Mouse (Mus musculus): ENCODE measurements around the gene Mkks. TPM values are rescaled to one million over a fixed set of nuclear protein-coding genes. Genes with fewer than 3 reads are reported as not detected.

Gene Mkks
- total RNA-seq, 2 experiments from 2014 or later, result 5.9 to 25.6 TPM

DNA sequence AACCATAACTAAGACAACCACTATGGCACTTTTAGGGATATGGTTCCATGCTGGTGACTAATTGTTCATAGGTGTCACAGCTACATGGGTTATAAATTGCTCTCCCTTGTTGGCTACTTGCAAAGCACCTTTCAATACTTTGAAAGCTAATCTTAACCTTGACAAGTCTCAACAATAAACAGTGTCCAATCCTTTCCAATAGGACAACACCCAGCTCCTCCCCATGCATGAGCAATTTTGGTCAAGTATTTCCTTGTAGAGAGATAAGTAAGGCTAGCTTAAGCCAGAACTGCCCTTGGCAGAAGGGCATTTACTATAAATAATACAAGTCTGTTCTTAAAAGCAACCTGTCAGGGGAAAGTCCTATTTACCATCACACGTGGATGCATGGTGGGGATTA, 53.2 kb downstream of the Mkks start:
- ATAC-seq (ENCODE audit: poor library complexity, severe bottlenecking), result no peak

DNA sequence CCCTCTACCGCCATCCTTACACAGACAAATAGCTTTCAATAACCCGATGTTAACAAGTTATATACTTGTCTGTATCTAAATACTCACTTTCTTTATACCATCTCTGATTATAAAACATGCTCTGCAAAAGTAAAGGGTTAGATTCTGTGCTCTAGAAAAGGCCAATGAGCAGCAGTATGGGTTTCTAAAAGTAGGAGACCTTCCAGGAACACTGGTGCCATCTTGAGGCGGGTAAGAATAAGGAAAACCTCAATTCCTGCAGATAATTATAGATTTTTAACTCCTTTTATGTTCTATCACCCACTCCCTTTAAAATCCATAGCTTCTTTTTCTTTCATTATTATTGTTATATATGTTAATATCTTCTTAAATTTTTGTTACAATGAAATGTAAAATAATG, 55.3 kb downstream of the Mkks start:
- no peak for ATAC-seq (ENCODE audit: poor library complexity, severe bottlenecking)

DNA sequence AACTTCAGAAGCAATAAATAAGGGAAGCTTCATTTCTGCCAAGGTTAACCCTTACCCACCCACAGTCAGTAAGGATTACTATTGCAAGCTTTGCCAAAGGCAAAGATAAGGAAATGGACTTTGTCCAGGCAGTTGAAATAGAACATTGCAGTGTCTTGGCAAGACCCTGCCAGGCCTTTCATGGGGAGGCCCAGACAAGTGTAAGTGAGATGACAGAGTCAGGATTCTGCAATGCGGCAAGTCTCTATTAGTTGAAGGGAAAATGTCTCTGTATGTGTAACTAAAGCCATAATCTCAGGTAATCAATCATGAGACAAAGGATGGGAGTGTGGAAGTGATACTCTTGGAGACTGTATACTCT, 56.5 kb downstream of the Mkks start:
- ATAC-seq (ENCODE audit: poor library complexity, severe bottlenecking), result no peak

DNA sequence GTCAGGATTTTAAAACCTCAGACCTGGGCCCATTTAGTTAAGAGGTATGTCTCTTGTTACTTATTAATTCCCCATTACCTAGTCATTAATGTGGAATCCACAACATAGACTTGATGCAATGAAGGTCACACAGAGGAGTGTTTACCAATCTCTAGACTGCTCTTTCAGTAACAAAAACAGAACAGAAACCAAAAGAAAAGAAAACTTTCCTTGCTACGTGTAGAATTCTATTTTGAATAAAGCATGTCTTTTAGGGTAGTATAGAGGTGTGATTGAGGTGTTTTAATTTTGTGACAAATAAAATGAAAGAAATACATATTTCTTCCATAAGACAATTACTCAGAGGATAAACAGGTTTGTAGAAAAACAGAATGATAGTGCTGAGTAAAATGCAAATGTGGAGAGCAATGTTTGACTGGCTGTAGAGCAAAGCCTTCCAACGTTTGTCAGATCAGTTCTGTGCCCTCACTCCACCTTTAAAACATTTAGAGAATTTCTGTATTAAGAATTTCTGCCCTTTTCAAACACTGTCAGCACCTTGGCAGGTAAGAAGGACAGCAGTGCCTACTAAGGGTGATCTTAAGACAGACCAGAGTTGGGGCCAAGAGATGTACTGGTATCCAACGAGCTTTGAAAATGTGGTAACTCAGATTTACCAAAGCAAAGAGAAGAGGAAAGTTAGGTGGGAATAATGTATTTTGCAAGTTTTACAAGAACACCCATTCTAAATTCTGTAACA, 57.0 kb downstream of the Mkks start:
- ATAC-seq (ENCODE audit: poor library complexity, severe bottlenecking), result no peak

DNA sequence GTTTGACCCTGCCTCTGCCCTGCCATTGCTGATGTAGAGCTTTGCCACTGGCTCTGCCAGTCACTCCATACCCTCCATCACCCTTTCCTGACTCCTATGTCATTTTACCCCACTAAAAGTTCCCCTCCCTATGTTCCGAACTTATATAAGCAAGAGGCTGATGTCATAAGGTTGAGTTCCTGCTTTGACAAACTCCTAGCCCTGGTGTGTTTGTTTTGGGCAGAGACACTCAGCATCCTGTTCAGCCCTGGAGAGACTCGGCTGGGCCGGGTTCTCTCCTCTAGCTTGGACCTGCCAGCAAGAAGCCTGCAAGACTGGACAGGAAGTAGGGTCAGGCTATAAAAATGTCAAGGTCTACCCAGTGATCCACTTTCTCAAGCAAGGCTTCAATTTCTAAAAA, 58.3 kb downstream of the Mkks start:
- ATAC-seq (ENCODE audit: poor library complexity, severe bottlenecking), result no peak

DNA sequence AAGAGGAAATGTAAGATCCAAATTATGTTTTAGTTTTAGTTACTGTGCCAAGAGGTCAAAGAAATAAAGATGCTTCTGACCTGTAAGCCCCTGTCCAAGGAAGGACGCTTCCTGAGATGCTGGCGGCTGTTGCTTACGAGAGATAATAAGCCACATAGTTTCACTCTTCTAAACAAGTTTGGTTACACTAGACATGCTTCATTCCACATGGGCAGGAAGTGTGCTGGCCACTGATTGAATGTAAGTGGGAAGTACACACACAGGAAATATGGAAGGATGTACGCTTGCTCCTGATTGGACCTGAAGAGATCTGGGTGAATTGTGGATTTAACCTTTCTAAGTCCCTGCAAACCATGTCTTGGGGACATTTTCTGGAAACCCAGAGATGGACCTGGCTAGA, 63.6 kb downstream of the Mkks start:
- no peak for ATAC-seq (ENCODE audit: poor library complexity, severe bottlenecking)

Other genes with a start within 250 kb of the Mkks start
- not detected in 2 replicates for gene Snap25, start 177.9 kb downstream of the Mkks start, total RNA-seq (2015)
- gene Snap25, start 177.9 kb downstream of the Mkks start, total RNA-seq (2017), result not detected in 2 replicates
- 35.9 and 57.9 TPM in 2 replicates for gene AL731706.2, start 5.7 kb downstream of the Mkks start, total RNA-seq (2015)
- gene AL731706.2, start 5.7 kb downstream of the Mkks start, total RNA-seq (2017), result not detected in 2 replicates
- 6.1 and 8.5 TPM in 2 replicates for gene Slx4ip, start 171 bp downstream of the Mkks start, total RNA-seq (2015)
- gene Slx4ip, start 171 bp downstream of the Mkks start, total RNA-seq (2017), result 3.2 and 4.3 TPM in 2 replicates
- gene AL731706.1, start within 50 bp of the Mkks start, total RNA-seq (2015), result 8.2 and 9.1 TPM in 2 replicates
- 15.7 and 18.2 TPM in 2 replicates for gene AL731706.1, start within 50 bp of the Mkks start, total RNA-seq (2017)
- gene Jag1, start 225.3 kb upstream of the Mkks start, total RNA-seq (2015), result 0.57 and 0.94 TPM in 2 replicates
- gene Jag1, start 225.3 kb upstream of the Mkks start, total RNA-seq (2017), result 0.61 and 0.81 TPM in 2 replicates